Mouse (Mus musculus) testis, adult 2 months (tissue): Measurements from ENCODE around the gene Set.
A peak's percentile ranks its signal among the peaks of the same experiment; 100 is the strongest.

ENCODE experiments used
- CTCF ChIP-seq: fragments of 200-500 bp; IDR thresholded peaks from 2 replicates; pipeline ENCODE4 v1.5.1; 2012; ENCODE audit warnings: low read depth, mild to moderate bottlenecking, inconsistent platforms, low read length, moderate library complexity; ENCODE audit not compliant: control insufficient read depth, insufficient read depth, insufficient replicate concordance
- POLR2A ChIP-seq: fragments of 200-500 bp; IDR thresholded peaks from 2 replicates; pipeline ENCODE4 v1.6.1; 2012; ENCODE audit warnings: low read depth, mild to moderate bottlenecking, inconsistent platforms, low read length, moderate library complexity; ENCODE audit not compliant: control insufficient read depth

GRCm38 (mm10) chr2:30042445-30042844 is 14.7 kb upstream of the Set start:
- TF ChIP-seq CTCF (peak; percentile 68; the same call in 1 of the 2 replicates), POLR2A (no peak)
